Mouse (Mus musculus) central nervous system, embryonic 14 days (tissue): Measurements from ENCODE around the gene Calm1. TPM values are rescaled to one million over a fixed set of nuclear protein-coding genes. Genes with fewer than 3 reads are reported as not detected.

Experiments
- polyA plus RNA-seq: library from polyadenylated mRNA; depleted of rRNA; stranded (reverse); fragments of >200 nt; gene quantifications from 2 replicates; pipeline ENCODE4 v1.2.3, GENCODE M21; 2012; rRNA removed

Calm1 gene
- 442 and 496 TPM in 2 replicates for polyA plus RNA-seq

GRCm38 (mm10) chr12:100198967-100199660 is at the start of gene Calm1:
Calm1 (plus strand) TSS chr12:100199435.

GRCm38 (mm10) chr12:100159261-100159975 is 39.8 kb upstream of the Calm1 start, which contains the start of gene Nrde2:
Nrde2 (minus strand) TSS chr12:100159653.

Other genes with a start within 250 kb of the Calm1 start
- gene Kcnk13, start 234.9 kb upstream of the Calm1 start, polyA plus RNA-seq = 0.44 and 0.59 TPM in 2 replicates
- gene Psmc1, start 89.3 kb upstream of the Calm1 start, polyA plus RNA-seq = 143 and 145 TPM in 2 replicates
- 15.8 and 17.3 TPM in 2 replicates for gene Nrde2, start 39.8 kb upstream of the Calm1 start, polyA plus RNA-seq